Mouse (Mus musculus): ENCODE measurements around the gene Fads3. TPM values are rescaled to one million over a fixed set of nuclear protein-coding genes. Genes with fewer than 3 reads are reported as not detected.

Gene Fads3
- total and polyA plus RNA-seq, 3 experiments = 2.3 to 11.2 TPM; not detected in 1

DNA sequence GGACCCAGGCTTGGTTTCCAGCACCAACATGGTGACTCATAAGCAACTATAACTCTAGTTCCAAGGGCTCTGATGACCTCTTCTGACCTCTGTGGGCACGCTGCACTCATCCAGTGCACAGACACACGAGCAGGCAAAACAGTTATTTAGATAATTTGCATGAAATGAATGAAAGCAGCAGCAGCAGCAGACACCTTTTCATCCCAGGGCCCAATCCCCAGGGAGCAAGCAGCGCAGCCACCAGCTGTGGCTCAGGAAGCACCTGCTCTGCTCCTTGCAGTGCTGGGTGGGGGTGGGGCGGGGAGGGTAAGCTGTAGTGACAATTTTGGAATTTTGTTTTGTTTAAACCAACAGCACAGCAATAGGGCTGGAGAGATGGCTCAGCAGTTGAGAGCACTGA, 30.5 kb downstream of the Fads3 start:
- H3K9ac ChIP-seq (ENCODE audit: control insufficient read depth, low read depth, low read length, poor library complexity, severe bottlenecking) = no peak overlapping the region
- TF ChIP-seq MAX (IDR thresholded peaks at IDR 0.05; ENCODE audit: low read length) = no peak
- no peak for TF ChIP-seq POLR2A (IDR thresholded peaks at IDR 0.05; ENCODE audit: control insufficient read depth in 1 of 2, insufficient read depth in 1 of 2, low read depth in 1 of 2, low read length in 2 of 2, poor library complexity in 1 of 2)
- no peak for TF ChIP-seq RCOR1 (IDR thresholded peaks at IDR 0.05; ENCODE audit: low read depth, low read length)
- no peak for TF ChIP-seq CHD2 (IDR thresholded peaks at IDR 0.05; ENCODE audit: low read length)
- no peak for TF ChIP-seq EP300 (IDR thresholded peaks at IDR 0.05; ENCODE audit: low read depth in 1 of 2, low read length in 2 of 2)
- H3K4me3 ChIP-seq (ENCODE audit: control insufficient read depth in 1 of 2, insufficient read depth in 1 of 2, low read depth in 2 of 2, low read length in 2 of 2) = no peak overlapping the region
- peaks cover 0 to 13% of the 10 kb centered on the region in 2 experiments; a peak in 2 of 4 replicates for H3K36me3 ChIP-seq (ENCODE audit: control insufficient read depth in 1 of 2, insufficient read depth in 2 of 2, low read length in 2 of 2)
- H3K27me3 ChIP-seq (ENCODE audit: control insufficient read depth in 1 of 2, insufficient read depth in 2 of 2, low read length in 2 of 2) = no peaks in the 10 kb centered on the region
- no peak for DNase-seq (ENCODE audit: low read depth, low spot score)
- H3K9me3 ChIP-seq (replicated peaks; ENCODE audit: insufficient read depth, low read length) = no peaks in the 10 kb centered on the region
- no peak overlapping the region for H3K27ac ChIP-seq (ENCODE audit: control insufficient read depth, low read depth, low read length)
- no peaks in the 10 kb centered on the region for H3K79me2 ChIP-seq (ENCODE audit: control insufficient read depth, insufficient read depth, low read length, poor library complexity)
- no peaks in the 10 kb centered on the region for H3K4me1 ChIP-seq (ENCODE audit: control insufficient read depth in 1 of 2, insufficient read depth in 2 of 2, low read length in 2 of 2)

DNA sequence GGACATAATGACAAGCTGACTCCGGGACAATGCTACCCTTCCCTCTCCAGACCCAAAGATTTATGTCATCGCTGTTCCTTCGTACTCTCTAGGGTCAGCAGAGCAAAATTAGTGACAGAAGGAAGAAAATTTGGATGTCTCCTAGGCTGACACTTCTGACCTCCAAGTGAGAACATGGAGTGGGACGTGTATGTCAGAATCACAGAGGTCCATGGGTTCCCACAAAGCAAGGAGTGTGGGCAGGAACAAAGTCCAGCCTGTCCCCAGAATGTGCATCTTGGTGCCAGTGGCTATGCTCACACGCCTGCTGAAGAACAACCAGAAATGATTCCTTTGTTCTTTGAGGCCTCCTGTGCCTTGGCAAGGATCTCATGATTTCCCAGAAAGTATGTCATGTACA, 31.8 kb downstream of the Fads3 start:
- Histone ChIP-seq H3K27me3 (ENCODE audit: control insufficient read depth in 1 of 2, insufficient read depth in 2 of 2, low read length in 2 of 2) (no peaks in the 10 kb centered on the region), H3K27ac (ENCODE audit: control insufficient read depth, low read depth, low read length) (no peak overlapping the region), H3K9me3 (replicated peaks; ENCODE audit: insufficient read depth, low read length) (no peaks in the 10 kb centered on the region), H3K79me2 (ENCODE audit: control insufficient read depth, insufficient read depth, low read length, poor library complexity) (no peaks in the 10 kb centered on the region), H3K4me3 (ENCODE audit: control insufficient read depth in 1 of 2, insufficient read depth in 1 of 2, low read depth in 2 of 2, low read length in 2 of 2) (no peak overlapping the region), H3K36me3 (ENCODE audit: control insufficient read depth in 1 of 2, insufficient read depth in 2 of 2, low read length in 2 of 2) (peaks cover 0 to 14% of the 10 kb centered on the region in 2 experiments; a peak in 2 of 4 replicates), H3K9ac (ENCODE audit: control insufficient read depth, low read depth, low read length, poor library complexity, severe bottlenecking) (no peak overlapping the region), H3K4me1 (ENCODE audit: control insufficient read depth in 1 of 2, insufficient read depth in 2 of 2, low read length in 2 of 2) (no peaks in the 10 kb centered on the region)
- no peak for DNase-seq (ENCODE audit: low read depth, low spot score)
- no peak for TF ChIP-seq USF1 (IDR thresholded peaks at IDR 0.05; ENCODE audit: low read depth, low read length)
- no peak for TF ChIP-seq POLR2AphosphoS2 (IDR thresholded peaks at IDR 0.05; ENCODE audit: low read length)

- H3K9me3 ChIP-seq (replicated peaks; ENCODE audit: insufficient read depth, low read length) = no peaks in the 10 kb centered on the region
- peaks cover 0 to 26% of the 10 kb centered on the region in 2 experiments; a peak in 2 of 4 replicates for H3K36me3 ChIP-seq (ENCODE audit: control insufficient read depth in 1 of 2, insufficient read depth in 2 of 2, low read length in 2 of 2)
- H3K27me3 ChIP-seq (ENCODE audit: control insufficient read depth in 1 of 2, insufficient read depth in 2 of 2, low read length in 2 of 2) = no peaks in the 10 kb centered on the region
- TF ChIP-seq CHD2 (IDR thresholded peaks at IDR 0.05; ENCODE audit: low read length) (no peak), ZC3H11A (IDR thresholded peaks at IDR 0.05; ENCODE audit: low read depth, low read length) (no peak), ETS1 (IDR thresholded peaks at IDR 0.05; ENCODE audit: low read depth, low read length) (no peak), JUND (IDR thresholded peaks at IDR 0.05; ENCODE audit: low read depth, low read length) (no peak), UBTF (IDR thresholded peaks at IDR 0.05; ENCODE audit: borderline replicate concordance, insufficient read depth, low read depth, low read length) (no peak), BHLHE40 (IDR thresholded peaks at IDR 0.05; ENCODE audit: borderline replicate concordance, low read depth, low read length) (no peak), KAT2A (conservative IDR thresholded peaks at IDR 0.05; ENCODE audit: low read depth, low read length) (no peak), POLR2AphosphoS2 (IDR thresholded peaks at IDR 0.05; ENCODE audit: low read length) (no peak), MAZ (IDR thresholded peaks at IDR 0.05; ENCODE audit: low read depth, low read length) (no peak), SMC3 (IDR thresholded peaks at IDR 0.05; ENCODE audit: low read depth, low read length) (no peak)
- no peaks in the 10 kb centered on the region for H3K4me1 ChIP-seq (ENCODE audit: control insufficient read depth in 1 of 2, insufficient read depth in 2 of 2, low read length in 2 of 2)
- no peak overlapping the region for H3K27ac ChIP-seq (ENCODE audit: control insufficient read depth, low read depth, low read length)
- DNase-seq (ENCODE audit: low read depth, low spot score) = no peak
- no peak overlapping the region for H3K4me3 ChIP-seq (ENCODE audit: control insufficient read depth in 1 of 2, insufficient read depth in 1 of 2, low read depth in 2 of 2, low read length in 2 of 2)
- no peak overlapping the region for H3K9ac ChIP-seq (ENCODE audit: control insufficient read depth, low read depth, low read length, poor library complexity, severe bottlenecking)
- H3K79me2 ChIP-seq (ENCODE audit: control insufficient read depth, insufficient read depth, low read length, poor library complexity) = no peaks in the 10 kb centered on the region
These were observed 37.0 kb downstream of the Fads3 start for GRCm38 (mm10) chr19:10078392-10078791.

All from MEL (cell line).